Mouse (Mus musculus): ENCODE results near the gene Lamtor3.
A peak's percentile ranks its signal among the peaks of the same experiment; 100 is the strongest.

GRCm38 (mm10) chr3:137938608-137939007 is 20.3 kb downstream of the Lamtor3 start:
- TF ChIP-seq EP300 (IDR thresholded peaks at IDR 0.05; ENCODE audit: low read depth) (no peak), CTCF (IDR thresholded peaks at IDR 0.05; ENCODE audit: low read depth) (peak; percentile 54)
